Mouse (Mus musculus) small intestine, adult 2 months (tissue): Measurements from ENCODE around the gene Tmem50b.

Source experiments
- CTCF ChIP-seq: fragments of 200-500 bp; IDR thresholded peaks from 2 replicates; pipeline ENCODE4 v1.5.1; 2012; ENCODE audit warnings: low read depth, mild to moderate bottlenecking, control low read depth, inconsistent platforms, low read length, moderate library complexity, mixed read lengths; ENCODE audit not compliant: insufficient replicate concordance, insufficient read length; ENCODE audit errors: extremely low read depth
- POLR2A ChIP-seq: fragments of 200-500 bp; IDR thresholded peaks from 2 replicates; pipeline ENCODE4 v1.6.1; 2012; ENCODE audit warnings: low read depth, mild to moderate bottlenecking, control low read depth, inconsistent platforms, low read length, moderate library complexity

GRCm38 (mm10) chr16:91618511-91619501 lies 21.2 kb upstream of the Tmem50b start, which contains the start of gene Dnajc28:
- TF ChIP-seq CTCF, result no peak
- TF ChIP-seq POLR2A, result peak; percentile 23; the same call in 1 of the 2 replicates
